Mouse (Mus musculus) intestine, embryonic 16.5 days (tissue): ENCODE results near the gene Ppfia3. TPM values are rescaled to one million over a fixed set of nuclear protein-coding genes. Genes with fewer than 3 reads are reported as not detected.
A peak's percentile ranks its signal among the peaks of the same experiment; 100 is the strongest.

Source experiments
- ATAC-seq: fragments of 200-750 bp; cut with Nextera tagmentation; 2 replicates; pipeline ENCODE4 v1.8.0; 2017; ENCODE audit warnings: moderate TSS enrichment, moderate library complexity
- H3K27ac ChIP-seq: fragments of 300-500 bp; sonication (generic); 2 replicates; pipeline ENCODE4 v1.5.1; 2014; ENCODE audit warnings: mild to moderate bottlenecking, low read length
- H3K27me3 ChIP-seq: fragments of 300-500 bp; sonication (generic); replicated peaks from 2 replicates; pipeline ENCODE4 v1.6.1; 2014; ENCODE audit warnings: low read length, control low read depth, mixed read lengths; ENCODE audit not compliant: control insufficient read depth, insufficient read depth
- H3K36me3 ChIP-seq: fragments of 300-500 bp; sonication (generic); 2 replicates; pipeline ENCODE4 v1.6.1; 2014; ENCODE audit warnings: low read length, control low read depth; ENCODE audit not compliant: control insufficient read depth, insufficient read depth
- H3K4me1 ChIP-seq: fragments of 300-500 bp; sonication (generic); 2 replicates; pipeline ENCODE4 v1.6.1; 2014; ENCODE audit warnings: low read length, control low read depth, mixed read lengths; ENCODE audit not compliant: control insufficient read depth, insufficient read depth
- H3K4me2 ChIP-seq: fragments of 300-500 bp; sonication (generic); 2 replicates; pipeline ENCODE4 v1.6.1; 2014; ENCODE audit warnings: low read depth, low read length, control low read depth
- H3K4me3 ChIP-seq: fragments of 300-500 bp; sonication (generic); 2 replicates; pipeline ENCODE4 v1.5.1; 2014; ENCODE audit warnings: mild to moderate bottlenecking, low read length
- H3K9ac ChIP-seq: fragments of 300-500 bp; sonication (generic); 2 replicates; pipeline ENCODE4 v1.6.1; 2014; ENCODE audit warnings: low read depth, low read length
- H3K9me3 ChIP-seq: fragments of 300-500 bp; sonication (generic); 2 replicates; pipeline ENCODE4 v1.6.1; 2016; ENCODE audit warnings: low read length, control low read depth; ENCODE audit not compliant: control insufficient read depth
- WGBS: fragments of 180-500 bp; shearing (Covaris S2); extraction: QIAGEN DNeasy Blood & Tissue Kit; methylation state at CpG from one replicate; pipeline ENCODE4 v1.1.7; 2014; 5-methylcytosine and 5-hydroxymethylcytosine counted together
- polyA plus RNA-seq: library from polyadenylated mRNA; unstranded; fragments of >200 nt; fragmentation: Nextera tagmentation; extraction: Ambion mirVana; gene quantifications from 2 replicates; pipeline ENCODE4 v1.2.1, GENCODE M21; 2015

The Ppfia3 gene
- polyA plus RNA-seq, 1 experiment from 2014 or later = 10.3 TPM

DNA sequence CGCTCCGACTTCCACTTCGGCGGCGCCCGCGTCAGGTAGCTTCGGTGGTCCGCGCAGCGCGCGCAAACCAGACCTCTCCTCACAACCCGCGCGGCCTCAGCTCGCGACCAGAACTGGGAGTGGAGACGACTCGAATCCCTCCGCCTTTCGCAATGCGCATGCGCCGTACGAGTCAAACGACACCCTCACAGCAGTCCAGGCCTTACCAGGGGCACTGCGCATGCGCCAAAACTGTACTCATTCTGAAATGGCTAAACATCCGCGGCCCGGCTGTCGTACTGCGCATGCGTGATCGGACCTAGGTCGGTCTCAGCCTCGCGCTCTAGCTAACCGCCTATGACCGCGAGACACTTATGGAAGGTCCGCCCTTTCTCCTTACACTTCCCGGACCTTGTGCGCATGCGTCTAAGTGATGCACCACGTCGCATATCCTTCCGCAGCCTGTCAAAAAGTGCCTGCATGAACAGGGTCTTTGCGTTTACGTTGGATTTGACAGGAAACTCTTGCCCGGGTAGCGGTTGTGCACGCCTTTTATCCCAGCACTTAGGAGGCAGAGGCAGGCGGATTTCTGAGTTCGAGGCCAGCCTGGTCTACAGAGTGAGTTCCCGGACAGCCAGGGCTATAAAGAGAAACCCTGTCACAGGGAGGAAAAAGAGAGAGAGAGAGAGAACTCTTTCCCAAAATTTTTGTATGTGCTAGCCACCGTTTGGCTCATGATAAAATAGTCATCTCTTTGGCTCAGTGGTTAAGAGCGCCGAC is 28.9 kb upstream of the Ppfia3 start, which contains the start of gene Snrnp70:
Gene Snrnp70, minus strand, starts transcription at position 165 of the 759 bp plus-strand sequence.
- Histone ChIP-seq H3K9ac (peak within 1 kb of the TSS; percentile 91), H3K27ac (peak within 1 kb of the TSS; percentile 96), H3K27me3 (no peaks in the 10 kb centered on the region), H3K4me3 (peak within 1 kb of the TSS; percentile 81), H3K4me2 (peak within 1 kb of the TSS; percentile 69), H3K4me1 (peaks cover 15% of the 10 kb centered on the region), H3K36me3 (no peaks in the 10 kb centered on the region; the same call in 1 of the 2 replicates), H3K9me3 (no peaks in the 10 kb centered on the region)
- peak; percentile 97 for ATAC-seq
- under 1% methylated on average over 60 of the region's 60 CpGs for WGBS

GRCm38 (mm10) chr7:45395129-45395541 is 28.3 kb upstream of the Ppfia3 start:
- under 1% methylated on average over 17 of the region's 20 CpGs for WGBS
- peaks cover 15% of the 10 kb centered on the region for H3K4me1 ChIP-seq
- H3K27me3 ChIP-seq = no peaks in the 10 kb centered on the region
- H3K36me3 ChIP-seq = peaks cover 2% of the 10 kb centered on the region; the same call in 1 of the 2 replicates
- ATAC-seq = peak; percentile 83
- peak overlapping the region; percentile 69 for H3K4me2 ChIP-seq
- peak overlapping the region; percentile 91 for H3K9ac ChIP-seq
- peak overlapping the region; percentile 81 for H3K4me3 ChIP-seq
- peak overlapping the region; percentile 96 for H3K27ac ChIP-seq
- no peaks in the 10 kb centered on the region for H3K9me3 ChIP-seq

DNA sequence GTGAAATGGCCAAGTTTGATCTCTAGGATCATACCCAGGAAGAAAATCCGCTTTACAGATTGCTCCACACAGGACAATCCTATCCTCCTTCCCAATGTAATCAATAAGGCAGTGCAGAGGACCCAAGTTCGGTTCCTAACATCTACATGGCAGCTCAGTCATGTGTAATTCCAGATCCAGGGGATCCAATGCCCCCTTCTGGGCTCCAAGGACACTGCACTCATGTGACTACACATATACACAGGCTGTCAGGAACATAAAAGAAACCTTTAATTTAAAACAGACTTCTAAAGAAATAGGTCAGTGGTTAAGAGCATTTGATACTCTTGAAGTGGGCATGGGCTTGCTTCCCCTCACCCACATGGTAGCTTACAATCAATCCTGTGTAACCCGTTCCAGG is 19.3 kb upstream of the Ppfia3 start:
- WGBS = 87% methylated on average over 3 of the region's 3 CpGs
- no peak for ATAC-seq
- no peak overlapping the region for H3K4me2 ChIP-seq
- no peak overlapping the region for H3K27ac ChIP-seq
- H3K9me3 ChIP-seq = no peaks in the 10 kb centered on the region
- no peak overlapping the region for H3K4me3 ChIP-seq
- H3K4me1 ChIP-seq = no peaks in the 10 kb centered on the region
- H3K36me3 ChIP-seq = peaks cover 54% of the 10 kb centered on the region
- H3K9ac ChIP-seq = no peak overlapping the region
- H3K27me3 ChIP-seq = no peaks in the 10 kb centered on the region

- WGBS = 86% methylated on average over 1 of the region's 1 CpGs
- ATAC-seq = no peak
- no peak overlapping the region for H3K27ac ChIP-seq
- no peak overlapping the region for H3K4me2 ChIP-seq
- no peaks in the 10 kb centered on the region for H3K9me3 ChIP-seq
- H3K4me1 ChIP-seq = no peaks in the 10 kb centered on the region
- peaks cover 21% of the 10 kb centered on the region for H3K36me3 ChIP-seq
- H3K27me3 ChIP-seq = no peaks in the 10 kb centered on the region
- H3K9ac ChIP-seq = no peak overlapping the region
- H3K4me3 ChIP-seq = no peak overlapping the region
Observed at GRCm38 (mm10) chr7:45376057-45376456, 9.2 kb upstream of the Ppfia3 start.

DNA sequence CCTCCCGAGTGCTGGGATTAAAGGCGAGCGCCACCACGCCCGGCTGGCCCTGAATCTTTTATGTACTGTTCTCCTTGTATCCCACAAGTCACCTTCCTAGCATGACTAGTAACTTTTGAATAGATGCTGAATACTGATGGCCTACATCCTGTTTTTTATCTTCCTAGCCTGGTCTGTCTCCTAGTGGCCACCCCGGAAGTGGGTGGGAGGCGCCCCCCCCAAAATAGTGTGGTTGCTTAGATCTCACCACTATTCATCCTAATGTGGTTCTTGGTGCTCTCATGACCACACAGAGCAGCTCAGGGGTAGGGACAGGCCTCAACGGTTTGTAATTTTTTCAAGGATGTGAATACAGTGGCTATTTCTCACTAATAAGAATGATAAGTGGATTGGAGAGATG is 7.8 kb upstream of the Ppfia3 start:
- WGBS = 93% methylated on average over 8 of the region's 8 CpGs
- peaks cover 9% of the 10 kb centered on the region; the same call in 1 of the 2 replicates for H3K4me1 ChIP-seq
- no peak overlapping the region for H3K4me3 ChIP-seq
- no peaks in the 10 kb centered on the region for H3K9me3 ChIP-seq
- H3K27me3 ChIP-seq = peaks cover 4% of the 10 kb centered on the region; the same call in 1 of the 2 replicates
- H3K9ac ChIP-seq = no peak overlapping the region
- H3K4me2 ChIP-seq = no peak overlapping the region
- no peak overlapping the region for H3K27ac ChIP-seq
- H3K36me3 ChIP-seq = peaks cover 15% of the 10 kb centered on the region
- no peak for ATAC-seq

- ATAC-seq = no peak
- 75% methylated on average over 5 of the region's 5 CpGs for WGBS
- no peak overlapping the region for H3K9ac ChIP-seq
- H3K4me1 ChIP-seq = peaks cover 19% of the 10 kb centered on the region
- no peak overlapping the region for H3K4me3 ChIP-seq
- H3K27me3 ChIP-seq = peaks cover 17% of the 10 kb centered on the region
- peaks cover 8% of the 10 kb centered on the region for H3K36me3 ChIP-seq
- no peak overlapping the region for H3K4me2 ChIP-seq
- no peak overlapping the region for H3K27ac ChIP-seq
- no peaks in the 10 kb centered on the region for H3K9me3 ChIP-seq
Observed at GRCm38 (mm10) chr7:45372371-45372770, 5.6 kb upstream of the Ppfia3 start.

GRCm38 (mm10) chr7:45370475-45371311 is 3.9 kb upstream of the Ppfia3 start, which contains the start of gene Lin7b:
TSS of gene Lin7b (minus strand) at chr7:45370583.
- 8% methylated on average over 28 of the region's 28 CpGs for WGBS
- H3K27ac ChIP-seq = peak within 1 kb of the TSS; percentile 41; the same call in 1 of the 2 replicates

DNA sequence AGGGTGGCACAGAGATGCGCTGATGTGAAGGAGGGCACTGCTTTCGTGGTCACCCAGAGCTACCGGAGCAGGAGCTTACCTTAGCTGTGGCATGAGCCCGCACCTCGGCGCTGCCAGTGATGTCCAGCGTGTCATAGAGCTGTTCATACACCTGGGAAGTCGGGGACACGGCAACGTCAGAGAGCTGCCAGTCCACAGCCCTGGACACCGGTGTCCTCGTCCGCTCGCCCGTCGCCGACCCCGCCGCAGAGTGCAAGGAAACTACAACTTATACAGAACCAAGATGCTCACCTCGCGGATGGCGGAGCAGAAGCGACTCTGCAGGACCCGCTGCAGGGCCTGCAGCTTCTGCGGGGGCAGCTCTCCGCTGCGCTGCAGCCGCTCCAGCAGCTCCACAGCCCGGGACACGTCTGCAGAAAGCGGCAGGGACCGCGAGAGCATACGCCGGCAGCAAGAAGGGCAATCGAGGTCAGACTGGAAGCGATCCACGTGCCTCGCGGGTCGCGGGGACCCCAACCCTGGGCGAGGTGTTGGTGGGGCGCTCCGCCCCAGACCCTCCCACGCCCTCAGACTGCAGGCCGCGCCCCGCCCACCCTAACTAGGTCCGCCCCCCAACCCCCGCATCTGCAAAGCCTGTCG is 3.1 kb upstream of the Ppfia3 start:
- WGBS = 6% methylated on average over 52 of the region's 52 CpGs
- H3K4me2 ChIP-seq = peak overlapping the region; percentile 97
- peaks cover 26% of the 10 kb centered on the region for H3K27me3 ChIP-seq
- H3K4me3 ChIP-seq = peak overlapping the region; percentile 62
- H3K4me1 ChIP-seq = peaks cover 27% of the 10 kb centered on the region
- peak overlapping the region; percentile 65 for H3K9ac ChIP-seq
- peak; percentile 12 for ATAC-seq
- H3K36me3 ChIP-seq = peaks cover 3% of the 10 kb centered on the region; the same call in 1 of the 2 replicates
- H3K9me3 ChIP-seq = no peaks in the 10 kb centered on the region
- no peak overlapping the region for H3K27ac ChIP-seq

More at GRCm38 (mm10) chr7:45370475-45371311, 3.9 kb upstream of the Ppfia3 start, which contains the start of gene Lin7b:
- peak; percentile 84 for ATAC-seq
- Histone ChIP-seq H3K4me2 (peak within 1 kb of the TSS; percentile 97), H3K4me1 (peaks cover 27% of the 10 kb centered on the region), H3K27me3 (peaks cover 20% of the 10 kb centered on the region), H3K4me3 (peak within 1 kb of the TSS; percentile 62), H3K9ac (peak within 1 kb of the TSS; percentile 65), H3K9me3 (no peaks in the 10 kb centered on the region), H3K36me3 (peaks cover 3% of the 10 kb centered on the region; the same call in 1 of the 2 replicates)
